ENCODE assay signal across 10 mouse cellular contexts in genomic region chr10:94072916-94073465, GRCm38 (mm10). TPM values are rescaled to one million over a fixed set of nuclear protein-coding genes. Genes with fewer than 3 reads are reported as not detected.
A peak's percentile ranks its signal among the peaks of the same experiment; 100 is the strongest.
DNase-seq lines count a peak whose midpoint lies in the region; ATAC-seq and TF ChIP-seq lines count a peak whose summit lies in the region.
"Had no signal": no experiment of that assay in that cellular context is flagged by ENCODE, and none has a peak within 500 bp of the region (broad histone marks: within the 10 kb centered on the region; RNA-seq: fewer than 3 reads in every experiment).

No protein-coding gene starts in this region.

- H3K9me3 ChIP-seq in heart, embryonic 12.5 days (replicated peaks) = no peaks in the 10 kb centered on the region
- no peaks in the 10 kb centered on the region for H3K9me3 ChIP-seq in MEL (replicated peaks; ENCODE audit: insufficient read depth, low read length)
- H3K9me3 ChIP-seq in forebrain, embryonic 15.5 days = no peaks in the 10 kb centered on the region
- no peaks in the 10 kb centered on the region for H3K9me3 ChIP-seq in liver, embryonic 13.5 days (replicated peaks)
- H3K9me3 ChIP-seq: midbrain, embryonic 10.5 days had no signal

- WGBS in heart, embryonic 12.5 days = 57% methylated on average over 4 of the region's 4 CpGs
- WGBS in forebrain, embryonic 15.5 days = 81% methylated on average over 4 of the region's 4 CpGs
- 54% methylated on average over 4 of the region's 4 CpGs for WGBS in liver, embryonic 13.5 days (ENCODE audit: insufficient replicate concordance)

- peaks cover 8% of the 10 kb centered on the region for H3K36me3 ChIP-seq in heart, embryonic 12.5 days
- peaks cover 0 to 10% of the 10 kb centered on the region in 2 experiments; a peak in 2 of 4 replicates for H3K36me3 ChIP-seq in MEL (ENCODE audit: control insufficient read depth in 1 of 2, insufficient read depth in 2 of 2, low read length in 2 of 2)
- no peaks in the 10 kb centered on the region for H3K36me3 ChIP-seq in forebrain, embryonic 15.5 days
- peaks cover 14% of the 10 kb centered on the region; the same call in 1 of the 2 replicates for H3K36me3 ChIP-seq in liver, embryonic 13.5 days

- no peak for TF ChIP-seq RAD21 in MEL (IDR thresholded peaks at IDR 0.05; ENCODE audit: low read depth, low read length)

- no peaks in the 10 kb centered on the region for H3K79me2 ChIP-seq in MEL (ENCODE audit: control insufficient read depth, insufficient read depth, low read length, poor library complexity)

- peak overlapping the region; percentile 45; the same call in 1 of the 2 replicates for H3K4me2 ChIP-seq in heart, embryonic 12.5 days
- no peak overlapping the region for H3K4me2 ChIP-seq in forebrain, embryonic 15.5 days (replicated peaks)
- H3K4me2 ChIP-seq in liver, embryonic 13.5 days = peak overlapping the region; percentile 53

- H3K27ac ChIP-seq in heart, embryonic 12.5 days (ENCODE audit: poor library complexity, severe bottlenecking) = peak overlapping the region; percentile 78
- peak overlapping the region; percentile 49 for H3K27ac ChIP-seq in MEL (ENCODE audit: control insufficient read depth, low read depth, low read length)
- peak overlapping the region; percentile 29 for H3K27ac ChIP-seq in forebrain, embryonic 15.5 days (replicated peaks)
- peak overlapping the region; percentile 84 for H3K27ac ChIP-seq in liver, embryonic 13.5 days
- H3K27ac ChIP-seq: midbrain, embryonic 10.5 days had no signal

- intact Hi-C loops in left cerebral cortex, postnatal 25 days (cut with DNase I) = no loop called here

- 0 out of 4 replicates have a peak, but pooled peaks of 1 of the 2 experiments have one; percentile 56 for TF ChIP-seq EP300 in MEL (IDR thresholded peaks at IDR 0.05; ENCODE audit: low read depth in 1 of 2, low read length in 2 of 2)

- DNase-seq in heart, adult 18-20 months = no peak
- peak; percentile 72 for DNase-seq in MEL (ENCODE audit: low read depth, low spot score)
- peak; percentile 35 for DNase-seq in liver, embryonic 13.5 days
- no peak for DNase-seq in left cerebral cortex, postnatal 25 days (ENCODE audit: low spot score in 2 of 2)
- no peak for DNase-seq in frontal cortex, postnatal 10 days (ENCODE audit: low spot score in 2 of 2)
- DNase-seq in ovary, postnatal 10 days (ENCODE audit: low spot score) = no peak

- H3K9ac ChIP-seq in heart, embryonic 12.5 days = 0 out of 2 replicates have a peak overlapping the region, but pooled peaks have one; percentile 14
- H3K9ac ChIP-seq in MEL (ENCODE audit: control insufficient read depth, low read depth, low read length, poor library complexity, severe bottlenecking) = no peak overlapping the region
- H3K9ac ChIP-seq in forebrain, embryonic 15.5 days (replicated peaks) = no peak overlapping the region
- H3K9ac ChIP-seq in liver, embryonic 13.5 days = peak overlapping the region; percentile 44

- H3K4me1 ChIP-seq in heart, embryonic 12.5 days (replicated peaks) = peaks cover 29% of the 10 kb centered on the region
- peaks cover 4 to 11% of the 10 kb centered on the region in 2 experiments for H3K4me1 ChIP-seq in MEL (ENCODE audit: control insufficient read depth in 1 of 2, insufficient read depth in 2 of 2, low read length in 2 of 2)
- peaks cover 9% of the 10 kb centered on the region; the same call in 1 of the 2 replicates for H3K4me1 ChIP-seq in forebrain, embryonic 15.5 days
- peaks cover 50% of the 10 kb centered on the region for H3K4me1 ChIP-seq in liver, embryonic 13.5 days (replicated peaks)

- TF ChIP-seq CTCF in MEL (IDR thresholded peaks at IDR 0.05 in 2 of 3, conservative IDR thresholded peaks at IDR 0.05 in 1 of 3; ENCODE audit: control insufficient read depth in 1 of 3, insufficient read depth in 1 of 3, low read depth in 2 of 3, low read length in 3 of 3, poor library complexity in 1 of 3, severe bottlenecking in 1 of 3) = no peak

- ATAC-seq in heart, embryonic 12.5 days (ENCODE audit: insufficient number of reproducible peaks, low FRiP score) = 0 out of 2 replicates have a peak, but pooled peaks have one; percentile 37
- no peak for ATAC-seq in forebrain, embryonic 15.5 days (replicated peaks)
- ATAC-seq in liver, embryonic 13.5 days (ENCODE audit: low read depth) = peak; percentile 90

- no peak for TF ChIP-seq POLR2A in MEL (IDR thresholded peaks at IDR 0.05; ENCODE audit: control insufficient read depth in 1 of 2, insufficient read depth in 1 of 2, low read depth in 1 of 2, low read length in 2 of 2, poor library complexity in 1 of 2)

- H3K4me3 ChIP-seq in heart, embryonic 12.5 days = no peak overlapping the region
- no peak overlapping the region for H3K4me3 ChIP-seq in MEL (ENCODE audit: control insufficient read depth in 1 of 2, insufficient read depth in 1 of 2, low read depth in 2 of 2, low read length in 2 of 2)
- no peak overlapping the region for H3K4me3 ChIP-seq in forebrain, embryonic 15.5 days
- H3K4me3 ChIP-seq in liver, embryonic 13.5 days (replicated peaks) = 0 out of 2 replicates have a peak overlapping the region, but pooled peaks have one; percentile 10
- H3K4me3 ChIP-seq: midbrain, embryonic 10.5 days had no signal

- no peaks in the 10 kb centered on the region for H3K27me3 ChIP-seq in heart, embryonic 12.5 days (replicated peaks)
- no peaks in the 10 kb centered on the region for H3K27me3 ChIP-seq in MEL (ENCODE audit: control insufficient read depth in 1 of 2, insufficient read depth in 2 of 2, low read length in 2 of 2)
- H3K27me3 ChIP-seq in forebrain, embryonic 15.5 days = no peaks in the 10 kb centered on the region
- H3K27me3 ChIP-seq in liver, embryonic 13.5 days = no peaks in the 10 kb centered on the region
- H3K27me3 ChIP-seq: CH12.LX had no signal

TF ChIP-seq in MEL, 35 proteins besides CTCF, POLR2A, EP300 and RAD21:
- TF ChIP-seq TCF12 (IDR thresholded peaks at IDR 0.05; ENCODE audit: low read depth, low read length) = peak; percentile 45
- TF ChIP-seq RCOR1 (IDR thresholded peaks at IDR 0.05; ENCODE audit: low read depth, low read length) = 0 out of 2 replicates have a peak, but pooled peaks have one; percentile 18
- TF ChIP-seq GATA1 (IDR thresholded peaks at IDR 0.05; ENCODE audit: low read depth, low read length) = peak; percentile 53; the same call in 1 of the 2 replicates
- TF ChIP-seq TAL1 (IDR thresholded peaks at IDR 0.05; ENCODE audit: low read length) = peak; percentile 58
- no peak for TF ChIP-seq MXI1 (IDR thresholded peaks at IDR 0.05; ENCODE audit: low read depth, low read length)

RNA-seq across cellular contexts. Expression of gene Fgd6, which starts 37.2 kb away (rescaled TPM):
- 3.7 and 4.0 TPM in 2 replicates for polyA plus RNA-seq in heart, embryonic 12.5 days (2016; fragmentation: Nextera tagmentation; extraction: Ambion mirVana)
- total RNA-seq in heart, adult 18-20 months (2021) = 1 to 10 TPM; 5.1 to 5.6 TPM
- 1.2 and 1.4 TPM in 2 replicates for total RNA-seq in MEL (2012; rRNA removed)
- polyA plus RNA-seq in MEL (2012; ENCODE audit: insufficient read depth in 1 of 2, insufficient read length in 2 of 2, low read depth in 1 of 2, low replicate concordance in 2 of 2, missing spikeins in 1 of 2) = 1 to 10 TPM in 1 of 2 experiments, not detected in 1; 2.8 TPM
- polyA plus RNA-seq in forebrain, embryonic 15.5 days (2015; fragmentation: Nextera tagmentation; extraction: Ambion mirVana) = 1.5 and 1.7 TPM in 2 replicates
- polyA plus RNA-seq in liver, embryonic 13.5 days (2015; fragmentation: Nextera tagmentation; extraction: Ambion mirVana) = 2.4 and 3.0 TPM in 2 replicates
- 10 to 100 TPM in 1 of 2 experiments, 1 to 10 TPM in 1; 8.8 to 10.6 TPM for total RNA-seq in left cerebral cortex, postnatal 25 days (2021)

RNA-seq across cellular contexts. Expression of gene Vezt, which starts 37.4 kb away (rescaled TPM):
- polyA plus RNA-seq in heart, embryonic 12.5 days (2016; fragmentation: Nextera tagmentation; extraction: Ambion mirVana) = 29.4 and 30.5 TPM in 2 replicates
- total RNA-seq in heart, adult 18-20 months (2021) = 10 to 100 TPM; 36.9 to 37.7 TPM
- 9.5 and 12.6 TPM in 2 replicates for total RNA-seq in MEL (2012; rRNA removed)
- polyA plus RNA-seq in MEL (2012; ENCODE audit: insufficient read depth in 1 of 2, insufficient read length in 2 of 2, low read depth in 1 of 2, low replicate concordance in 2 of 2, missing spikeins in 1 of 2) = 10 to 100 TPM in 1 of 2 experiments, not detected in 1; 13.5 TPM
- polyA plus RNA-seq in forebrain, embryonic 15.5 days (2015; fragmentation: Nextera tagmentation; extraction: Ambion mirVana) = 68.6 and 71.8 TPM in 2 replicates
- 11.3 and 16.2 TPM in 2 replicates for polyA plus RNA-seq in liver, embryonic 13.5 days (2015; fragmentation: Nextera tagmentation; extraction: Ambion mirVana)
- 10 to 100 TPM; 74.9 to 82.3 TPM for total RNA-seq in left cerebral cortex, postnatal 25 days (2021)

Comparison
In these comparisons a context has a peak if more than half of its experiments do, and no peak if none do; other contexts are left out.
1. H3K27ac ChIP-seq: peak in every context shown above with its lines; median percentile 84 in liver, embryonic 13.5 days; 78 in heart, embryonic 12.5 days; 49 in MEL; 29 in forebrain, embryonic 15.5 days.
2. H3K9ac ChIP-seq: peak in heart, embryonic 12.5 days (single experiment) and liver, embryonic 13.5 days (single experiment); none in MEL (single experiment) and forebrain, embryonic 15.5 days (single experiment).
3. DNase-seq: peak in MEL (single experiment) and liver, embryonic 13.5 days (single experiment); none in heart, adult 18-20 months (0 of 2), left cerebral cortex, postnatal 25 days (0 of 2), frontal cortex, postnatal 10 days (0 of 2) and ovary, postnatal 10 days (single experiment).